Mouse (Mus musculus) embryonic facial prominence, embryonic 14.5 days (tissue): ENCODE results near the gene Notch2. TPM values are rescaled to one million over a fixed set of nuclear protein-coding genes. Genes with fewer than 3 reads are reported as not detected.

Experiments
- ATAC-seq: fragments of 200-750 bp; cut with Nextera tagmentation; 2 replicates; pipeline ENCODE4 v1.8.0; 2017; ENCODE audit warnings: low read depth, moderate number of reproducible peaks, moderate TSS enrichment
- DNase-seq: peaks from one replicate; pipeline ENCODE4 v3.0.0-alpha.2; 2015; ENCODE audit warnings: low spot score
- H3K27ac ChIP-seq: fragments of 300-500 bp; sonication (generic); replicated peaks from 2 replicates; pipeline ENCODE4 v1.5.1; 2014; ENCODE audit warnings: low read depth, mild to moderate bottlenecking, low read length, moderate library complexity
- H3K27me3 ChIP-seq: fragments of 300-500 bp; sonication (generic); replicated peaks from 2 replicates; pipeline ENCODE4 v1.6.1; 2014; ENCODE audit warnings: low read length; ENCODE audit not compliant: control insufficient read depth, insufficient read depth
- H3K36me3 ChIP-seq: fragments of 300-500 bp; sonication (generic); 2 replicates; pipeline ENCODE4 v1.6.1; 2014; ENCODE audit warnings: low read length, mixed read lengths; ENCODE audit not compliant: control insufficient read depth, insufficient read depth
- H3K4me1 ChIP-seq: fragments of 300-500 bp; sonication (generic); 2 replicates; pipeline ENCODE4 v1.6.1; 2014; ENCODE audit warnings: antibody characterized with exemption, low read length; ENCODE audit not compliant: control insufficient read depth, insufficient read depth
- H3K4me2 ChIP-seq: fragments of 300-500 bp; sonication (generic); 2 replicates; pipeline ENCODE4 v1.6.1; 2014; ENCODE audit warnings: low read depth, mild to moderate bottlenecking, low read length, moderate library complexity, mixed read lengths
- H3K4me3 ChIP-seq: fragments of 300-500 bp; sonication (generic); 2 replicates; pipeline ENCODE4 v1.5.1; 2014; ENCODE audit warnings: low read depth, mild to moderate bottlenecking, low read length
- H3K9ac ChIP-seq: fragments of 300-500 bp; sonication (generic); 2 replicates; pipeline ENCODE4 v1.6.1; 2014; ENCODE audit warnings: low read depth, mild to moderate bottlenecking, low read length, moderate library complexity, mixed read lengths
- H3K9me3 ChIP-seq: fragments of 300-500 bp; sonication (generic); 2 replicates; pipeline ENCODE4 v1.6.1; 2016; ENCODE audit warnings: low read length; ENCODE audit not compliant: control insufficient read depth
- WGBS: fragments of 180-500 bp; shearing (Covaris S2); extraction: QIAGEN DNeasy Blood & Tissue Kit; methylation state at CpG from one replicate; pipeline ENCODE4 v1.1.7; 2014; 5-methylcytosine and 5-hydroxymethylcytosine counted together
- polyA plus RNA-seq: library from polyadenylated mRNA; unstranded; fragments of >200 nt; fragmentation: Nextera tagmentation; extraction: Ambion mirVana; gene quantifications from 2 replicates; pipeline ENCODE4 v1.2.1, GENCODE M21; 2014

Notch2 gene
- polyA plus RNA-seq, 1 experiment from 2014 or later = 35.6 TPM

- DNase-seq (peak; percentile 31), ATAC-seq (no peak)
- H3K9ac ChIP-seq = no peak overlapping the region
- no peak overlapping the region for H3K4me3 ChIP-seq
- peaks cover 26% of the 10 kb centered on the region for H3K4me1 ChIP-seq
- peaks cover 26% of the 10 kb centered on the region for H3K36me3 ChIP-seq
- H3K27ac ChIP-seq = no peak overlapping the region; the same call in 1 of the 2 replicates
- no peaks in the 10 kb centered on the region for H3K27me3 ChIP-seq
- no peak overlapping the region for H3K4me2 ChIP-seq
- H3K9me3 ChIP-seq = no peaks in the 10 kb centered on the region
- 66% methylated on average over 10 of the region's 10 CpGs for WGBS
Observed at GRCm38 (mm10) chr3:98092680-98093370, 79.5 kb downstream of the Notch2 start.

GRCm38 (mm10) chr3:98093954-98094353, 80.6 kb downstream of the Notch2 start:
- peaks cover 25% of the 10 kb centered on the region for H3K4me1 ChIP-seq
- DNase-seq = no peak
- H3K9me3 ChIP-seq = no peaks in the 10 kb centered on the region
- no peak overlapping the region for H3K4me2 ChIP-seq
- H3K27me3 ChIP-seq = no peaks in the 10 kb centered on the region
- no peak overlapping the region for H3K9ac ChIP-seq
- WGBS = 67% methylated on average over 5 of the region's 5 CpGs
- H3K36me3 ChIP-seq = peaks cover 30% of the 10 kb centered on the region
- H3K4me3 ChIP-seq = no peak overlapping the region
- ATAC-seq = no peak
- no peak overlapping the region for H3K27ac ChIP-seq

DNA sequence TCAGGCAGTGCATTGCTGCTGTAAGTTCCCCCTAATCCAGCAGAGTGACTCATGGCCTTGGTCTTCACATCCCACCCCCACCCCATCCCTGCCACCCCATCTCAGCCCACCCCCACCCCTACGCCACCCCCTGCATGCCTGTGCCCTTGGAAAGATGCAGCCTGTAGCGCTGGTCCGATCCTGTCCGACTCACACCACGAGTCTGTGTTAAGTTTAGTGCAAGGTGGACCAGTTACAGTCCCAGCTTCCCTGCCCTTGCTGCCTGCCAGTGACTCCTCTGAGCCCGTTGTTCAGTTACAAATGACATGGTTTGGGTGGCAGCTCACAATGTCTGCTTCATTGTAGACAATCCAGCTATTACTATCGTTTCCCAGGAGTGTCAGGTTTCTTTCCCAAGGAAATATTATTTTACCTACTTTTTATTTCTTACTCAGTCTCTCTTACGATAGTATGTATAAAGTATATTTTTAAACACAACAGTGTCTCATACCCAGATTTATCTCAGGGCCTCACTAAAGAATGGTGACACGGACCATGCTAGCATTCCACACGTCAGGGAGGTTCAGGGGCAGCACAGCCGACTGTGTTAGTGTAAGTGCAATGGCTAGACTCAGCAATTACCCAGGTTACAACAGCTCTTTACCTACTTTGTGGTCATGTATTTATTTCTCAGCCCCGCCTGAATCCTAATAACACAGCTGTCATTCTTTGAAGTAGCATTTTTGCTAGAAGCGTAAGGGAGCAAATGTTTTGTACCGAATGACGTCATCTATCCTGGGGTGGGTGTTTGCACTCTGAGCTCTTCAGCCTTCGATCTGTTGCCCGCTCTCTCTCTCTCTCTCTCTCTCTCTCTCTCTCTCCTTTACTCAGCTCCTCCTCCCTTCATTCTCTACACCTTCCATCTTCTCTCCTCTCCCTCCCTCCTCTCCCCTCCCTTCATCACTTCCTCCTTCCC, 81.6 kb downstream of the Notch2 start:
- WGBS = 54% methylated on average over 17 of the region's 17 CpGs

DNA sequence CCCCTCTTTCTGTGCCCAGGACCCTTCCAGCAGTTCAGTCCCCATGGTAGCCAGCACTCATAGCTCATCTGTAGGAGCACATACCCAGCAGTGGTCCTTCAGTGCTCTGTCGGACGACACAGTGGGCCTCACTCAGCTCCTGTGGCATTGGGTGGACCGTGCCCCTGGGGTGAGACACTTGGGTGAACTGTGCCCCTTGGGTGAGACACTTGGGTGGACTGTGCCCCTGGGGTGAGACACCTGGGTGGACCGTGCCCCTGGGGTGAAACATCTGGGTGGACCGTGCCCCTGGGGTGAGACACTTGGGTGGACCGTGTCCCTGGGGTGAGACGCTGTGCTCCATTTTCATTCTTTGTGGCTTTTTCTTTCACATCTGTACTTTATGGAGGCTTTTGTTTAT, 83.7 kb downstream of the Notch2 start:
- no peaks in the 10 kb centered on the region for H3K27me3 ChIP-seq
- no peak overlapping the region for H3K9ac ChIP-seq
- peaks cover 51% of the 10 kb centered on the region for H3K36me3 ChIP-seq
- no peak for ATAC-seq
- no peak overlapping the region for H3K4me2 ChIP-seq
- H3K27ac ChIP-seq = no peak overlapping the region
- peaks cover 9% of the 10 kb centered on the region; the same call in 1 of the 2 replicates for H3K4me1 ChIP-seq
- no peak overlapping the region for H3K4me3 ChIP-seq
- no peaks in the 10 kb centered on the region for H3K9me3 ChIP-seq
- 91% methylated on average over 7 of the region's 7 CpGs for WGBS
- no peak for DNase-seq

More for the DNA sequence above, 81.6 kb downstream of the Notch2 start:
- H3K4me3 ChIP-seq = no peak overlapping the region
- peak; percentile 67 for ATAC-seq
- H3K9ac ChIP-seq = 0 out of 2 replicates have a peak overlapping the region, but pooled peaks have one; percentile 5
- peak; percentile 61 for DNase-seq
- H3K4me1 ChIP-seq = peaks cover 20% of the 10 kb centered on the region
- no peaks in the 10 kb centered on the region for H3K27me3 ChIP-seq
- H3K27ac ChIP-seq = peak overlapping the region; percentile 11
- peaks cover 40% of the 10 kb centered on the region for H3K36me3 ChIP-seq
- H3K9me3 ChIP-seq = no peaks in the 10 kb centered on the region
- no peak overlapping the region for H3K4me2 ChIP-seq

GRCm38 (mm10) chr3:98098676-98099075, 85.3 kb downstream of the Notch2 start:
- 85% methylated on average over 5 of the region's 5 CpGs for WGBS
- Histone ChIP-seq H3K9me3 (peaks cover 9% of the 10 kb centered on the region), H3K36me3 (peaks cover 68% of the 10 kb centered on the region), H3K27ac (no peak overlapping the region), H3K4me3 (no peak overlapping the region), H3K27me3 (no peaks in the 10 kb centered on the region), H3K4me2 (no peak overlapping the region), H3K4me1 (peaks cover 9% of the 10 kb centered on the region; the same call in 1 of the 2 replicates), H3K9ac (no peak overlapping the region)
- DNase-seq = peak; percentile 86
- ATAC-seq = peak; percentile 77

- H3K4me2 ChIP-seq = no peak overlapping the region
- 82% methylated on average over 10 of the region's 10 CpGs for WGBS
- no peaks in the 10 kb centered on the region for H3K27me3 ChIP-seq
- H3K4me3 ChIP-seq = no peak overlapping the region
- DNase-seq (no peak), ATAC-seq (no peak)
- 0 out of 2 replicates have a peak overlapping the region, but pooled peaks have one; percentile 2 for H3K27ac ChIP-seq
- no peak overlapping the region for H3K9ac ChIP-seq
- peaks cover 74% of the 10 kb centered on the region for H3K36me3 ChIP-seq
- peaks cover 12% of the 10 kb centered on the region; the same call in 1 of the 2 replicates for H3K4me1 ChIP-seq
- peaks cover 9% of the 10 kb centered on the region for H3K9me3 ChIP-seq
Observed at GRCm38 (mm10) chr3:98099287-98099686, 86.0 kb downstream of the Notch2 start.

DNA sequence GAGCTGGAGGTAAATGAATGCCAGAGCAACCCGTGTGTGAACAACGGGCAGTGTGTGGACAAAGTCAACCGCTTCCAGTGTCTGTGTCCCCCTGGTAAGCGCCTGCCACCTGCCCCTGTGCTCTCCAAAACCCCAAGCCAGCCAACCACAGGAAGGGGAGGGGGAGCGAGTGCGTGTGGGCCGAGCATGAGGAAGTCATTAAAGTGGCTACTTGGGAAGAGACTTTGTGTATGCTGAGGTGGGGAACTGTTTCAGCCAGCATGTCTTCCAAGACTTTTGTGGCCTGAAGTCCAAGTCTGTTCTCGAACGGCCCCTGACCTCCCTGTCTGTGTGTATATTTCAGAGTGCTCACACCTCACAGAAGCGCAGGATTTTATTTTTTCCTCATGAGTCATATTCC, 88.2 kb downstream of the Notch2 start:
- Histone ChIP-seq H3K9me3 (peaks cover 9% of the 10 kb centered on the region), H3K4me2 (no peak overlapping the region), H3K36me3 (peaks cover 92% of the 10 kb centered on the region), H3K4me1 (peaks cover 13% of the 10 kb centered on the region), H3K27ac (peak overlapping the region; percentile 22), H3K9ac (no peak overlapping the region), H3K27me3 (no peaks in the 10 kb centered on the region), H3K4me3 (no peak overlapping the region)
- DNase-seq (peak; percentile 72), ATAC-seq (0 out of 2 replicates have a peak, but pooled peaks have one; percentile 30)
- 37% methylated on average over 10 of the region's 10 CpGs for WGBS

DNA sequence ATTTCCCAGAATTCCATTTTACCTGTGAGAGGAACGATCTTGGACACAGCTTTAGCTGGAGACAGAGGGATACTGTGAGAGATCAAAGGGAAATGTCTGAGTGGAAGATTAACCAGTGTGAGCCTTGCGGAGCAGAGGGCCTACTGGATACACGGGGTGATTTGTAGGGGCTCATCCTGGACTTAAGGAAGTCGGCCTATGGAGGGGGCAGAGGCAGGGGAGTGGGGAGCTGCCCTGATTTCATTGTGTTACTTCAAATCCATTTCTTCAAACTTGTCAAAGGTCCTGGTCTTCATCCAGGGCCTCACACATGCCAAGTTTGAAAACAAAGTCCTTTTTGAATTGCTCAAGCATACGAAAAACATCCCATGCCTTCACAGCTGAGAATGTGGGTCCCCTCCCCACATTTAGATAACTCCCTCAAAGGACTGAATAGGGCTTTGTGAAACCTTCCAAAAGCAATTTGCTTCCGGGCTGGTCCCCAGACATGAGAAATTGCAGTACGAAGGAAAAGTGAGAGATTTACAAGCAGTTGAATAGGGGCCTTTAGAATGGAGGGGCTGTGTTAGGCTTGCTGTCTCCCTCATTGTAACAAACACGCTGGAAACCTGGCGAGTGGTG, 91.6 kb downstream of the Notch2 start:
- WGBS = 49% methylated on average over 9 of the region's 9 CpGs
- H3K9me3 ChIP-seq = peaks cover 9% of the 10 kb centered on the region
- peak overlapping the region; percentile 69 for H3K27ac ChIP-seq
- no peaks in the 10 kb centered on the region for H3K27me3 ChIP-seq
- peaks cover 87% of the 10 kb centered on the region for H3K36me3 ChIP-seq
- DNase-seq (peak; percentile 63), ATAC-seq (peak; percentile 39)
- H3K9ac ChIP-seq = no peak overlapping the region
- H3K4me2 ChIP-seq = no peak overlapping the region
- no peak overlapping the region for H3K4me3 ChIP-seq
- H3K4me1 ChIP-seq = peaks cover 24% of the 10 kb centered on the region
